ENCODE assay signal across 14 mouse cellular contexts in the genomic region with DNA sequence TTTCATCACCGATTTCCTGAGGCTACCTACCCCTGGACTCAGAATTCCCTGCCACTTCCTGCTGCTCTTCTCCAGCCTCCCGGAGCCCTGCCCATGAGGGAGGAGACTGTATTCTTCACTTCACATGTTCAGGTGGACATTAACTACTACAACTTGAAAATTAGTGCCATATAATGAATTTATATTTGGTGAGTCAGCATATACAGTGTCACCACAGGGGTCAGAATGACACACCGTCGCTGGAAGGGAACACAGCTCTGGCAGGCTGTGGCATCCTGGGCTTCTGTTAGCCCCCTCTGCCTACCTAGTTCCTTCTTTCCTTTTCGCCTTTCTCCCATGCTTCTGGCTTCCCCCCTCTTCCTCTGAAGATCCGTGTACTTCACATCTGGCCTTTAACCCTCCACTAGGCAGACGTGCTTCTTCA. TPM values are rescaled to one million over a fixed set of nuclear protein-coding genes. Genes with fewer than 3 reads are reported as not detected.
DNase-seq lines count a peak whose midpoint lies in the region; ATAC-seq and TF ChIP-seq lines count a peak whose summit lies in the region.
"Had no signal": no experiment of that assay in that cellular context is flagged by ENCODE, and none has a peak within 500 bp of the region (broad histone marks: within the 10 kb centered on the region; RNA-seq: fewer than 3 reads in every experiment).

No protein-coding gene starts in this region.

- peak overlapping the region; percentile 8; the same call in 1 of the 2 replicates for H3K4me3 ChIP-seq in kidney, adult 2 months (ENCODE audit: insufficient read depth, low read depth, low read length)
- H3K4me3 ChIP-seq in ES-E14 (ENCODE audit: insufficient read depth in 1 of 2, low read depth in 1 of 2, low read length in 2 of 2, poor library complexity in 1 of 2, severe bottlenecking in 1 of 2): no peak overlapping the region
- H3K4me3 ChIP-seq in liver, postnatal 0 days (ENCODE audit: low read depth, low read length): peak overlapping the region; percentile 40
- no peak overlapping the region for H3K4me3 ChIP-seq in midbrain, embryonic 16.5 days (ENCODE audit: low read depth, low read length)
- no peak overlapping the region for H3K4me3 ChIP-seq in hindbrain, postnatal 0 days (ENCODE audit: low read length)
- H3K4me3 ChIP-seq: embryonic facial prominence, embryonic 15.5 days; heart, embryonic 12.5 days; left cerebral cortex, adult 2 months; midbrain, embryonic 15.5 days; neural tube, embryonic 15.5 days had no signal

- H3K9me3 ChIP-seq in ES-E14 (ENCODE audit: control insufficient read depth, insufficient read depth, low read depth, low read length): no peaks in the 10 kb centered on the region
- H3K9me3 ChIP-seq in liver, postnatal 0 days (ENCODE audit: low read length): no peaks in the 10 kb centered on the region
- no peaks in the 10 kb centered on the region for H3K9me3 ChIP-seq in midbrain, embryonic 16.5 days (replicated peaks; ENCODE audit: control insufficient read depth, low read length, poor library complexity, severe bottlenecking)
- no peaks in the 10 kb centered on the region for H3K9me3 ChIP-seq in hindbrain, postnatal 0 days (ENCODE audit: low read length)
- H3K9me3 ChIP-seq: embryonic facial prominence, embryonic 15.5 days; heart, embryonic 12.5 days; midbrain, embryonic 15.5 days; neural tube, embryonic 15.5 days had no signal

- no peak for TF ChIP-seq POLR2A in kidney, adult 2 months (IDR thresholded peaks at IDR 0.05; ENCODE audit: low read depth, low read length)

- in situ Hi-C loops in ES-E14 (cut with MboI; ENCODE audit: low sequenced_read_pairs in 2 of 2, unreplicated experiment in 2 of 2): no loop called here

- H3K4me1 ChIP-seq in kidney, adult 2 months (ENCODE audit: control insufficient read depth, insufficient read depth, low read length): peaks cover 52% of the 10 kb centered on the region
- peaks cover 0 to 1% of the 10 kb centered on the region in 2 experiments; a peak in 1 of 4 replicates for H3K4me1 ChIP-seq in ES-E14 (ENCODE audit: control insufficient read depth in 2 of 2, insufficient read depth in 2 of 2, low read length in 2 of 2, poor library complexity in 1 of 2)
- peaks cover 29% of the 10 kb centered on the region for H3K4me1 ChIP-seq in liver, postnatal 0 days (ENCODE audit: insufficient read depth)
- H3K4me1 ChIP-seq in midbrain, embryonic 16.5 days (ENCODE audit: control insufficient read depth, insufficient read depth, low read length): no peaks in the 10 kb centered on the region
- 0 out of 2 replicates have a peak, but pooled peaks cover 7% of the 10 kb centered on the region for H3K4me1 ChIP-seq in hindbrain, postnatal 0 days (ENCODE audit: insufficient read depth, low read length)
- H3K4me1 ChIP-seq: midbrain, embryonic 15.5 days had no signal

- H3K27me3 ChIP-seq in kidney, adult 2 months (replicated peaks; ENCODE audit: control insufficient read depth, insufficient read depth, low read length): no peaks in the 10 kb centered on the region
- H3K27me3 ChIP-seq in liver, postnatal 0 days (ENCODE audit: insufficient read depth, low read length): no peaks in the 10 kb centered on the region
- H3K27me3 ChIP-seq in midbrain, embryonic 16.5 days (ENCODE audit: control insufficient read depth, insufficient read depth, low read depth, low read length): no peaks in the 10 kb centered on the region
- no peaks in the 10 kb centered on the region for H3K27me3 ChIP-seq in hindbrain, postnatal 0 days (ENCODE audit: insufficient read depth, low read length)
- H3K27me3 ChIP-seq: embryonic facial prominence, embryonic 15.5 days; heart, embryonic 12.5 days; midbrain, embryonic 15.5 days; neural tube, embryonic 15.5 days had no signal

- H3K9ac ChIP-seq in ES-E14 (ENCODE audit: insufficient read depth, low read depth, low read length, poor library complexity, severe bottlenecking): peak overlapping the region; percentile 52; the same call in 1 of the 2 replicates
- peak overlapping the region; percentile 58 for H3K9ac ChIP-seq in liver, postnatal 0 days (replicated peaks)
- no peak overlapping the region for H3K9ac ChIP-seq in midbrain, embryonic 16.5 days (ENCODE audit: low read depth, low read length)
- no peak overlapping the region for H3K9ac ChIP-seq in hindbrain, postnatal 0 days (replicated peaks; ENCODE audit: low read length)
- H3K9ac ChIP-seq: embryonic facial prominence, embryonic 15.5 days; midbrain, embryonic 15.5 days; neural tube, embryonic 15.5 days had no signal

- WGBS in kidney, adult 2 months: 29% methylated on average over 7 of the region's 7 CpGs
- 38% methylated on average over 7 of the region's 7 CpGs for WGBS in liver, postnatal 0 days (ENCODE audit: insufficient replicate concordance)
- 78% methylated on average over 7 of the region's 7 CpGs for WGBS in midbrain, embryonic 16.5 days
- WGBS in hindbrain, postnatal 0 days: 68% methylated on average over 7 of the region's 7 CpGs

- peak overlapping the region; percentile 83 for H3K27ac ChIP-seq in kidney, adult 2 months (ENCODE audit: insufficient read depth, low read depth, low read length)
- H3K27ac ChIP-seq in ES-E14 (ENCODE audit: insufficient read depth, low read depth, low read length, poor library complexity, severe bottlenecking): no peak overlapping the region
- H3K27ac ChIP-seq in liver, postnatal 0 days (ENCODE audit: low read depth): peak overlapping the region; percentile 96
- H3K27ac ChIP-seq in midbrain, embryonic 16.5 days (ENCODE audit: low read length): no peak overlapping the region
- no peak overlapping the region for H3K27ac ChIP-seq in hindbrain, postnatal 0 days
- H3K27ac ChIP-seq: left cerebral cortex, adult 2 months; midbrain, embryonic 15.5 days; neural tube, embryonic 15.5 days had no signal

- peak overlapping the region; percentile 70 for H3K4me2 ChIP-seq in liver, postnatal 0 days (ENCODE audit: low read depth, low read length)
- no peak overlapping the region for H3K4me2 ChIP-seq in midbrain, embryonic 16.5 days (ENCODE audit: low read length)
- no peak overlapping the region for H3K4me2 ChIP-seq in hindbrain, postnatal 0 days (ENCODE audit: low read depth, low read length)
- H3K4me2 ChIP-seq: embryonic facial prominence, embryonic 15.5 days; midbrain, embryonic 15.5 days; neural tube, embryonic 15.5 days had no signal

- H3K36me3 ChIP-seq in kidney, adult 2 months (ENCODE audit: control insufficient read depth, insufficient read depth, low read length): no peaks in the 10 kb centered on the region
- H3K36me3 ChIP-seq in ES-E14 (ENCODE audit: control insufficient read depth, insufficient read depth, low read length, poor library complexity, severe bottlenecking): no peaks in the 10 kb centered on the region
- no peaks in the 10 kb centered on the region for H3K36me3 ChIP-seq in liver, postnatal 0 days (replicated peaks; ENCODE audit: insufficient read depth, low read length)
- no peaks in the 10 kb centered on the region for H3K36me3 ChIP-seq in midbrain, embryonic 16.5 days (ENCODE audit: control insufficient read depth, insufficient read depth, low read length)
- no peaks in the 10 kb centered on the region for H3K36me3 ChIP-seq in hindbrain, postnatal 0 days (ENCODE audit: insufficient read depth, low read length)
- H3K36me3 ChIP-seq: embryonic facial prominence, embryonic 15.5 days; heart, embryonic 12.5 days; midbrain, embryonic 15.5 days; neural tube, embryonic 15.5 days had no signal

- peak; percentile 56 for ATAC-seq in liver, postnatal 0 days
- no peak for ATAC-seq in midbrain, embryonic 16.5 days
- ATAC-seq in hindbrain, postnatal 0 days: no peak
- ATAC-seq: midbrain, embryonic 15.5 days had no signal

- TF ChIP-seq CTCF in kidney, adult 2 months (conservative IDR thresholded peaks at IDR 0.05; ENCODE audit: insufficient read depth, insufficient read length, low read depth, low read length): no peak
- no peak for TF ChIP-seq CTCF in liver, postnatal 0 days (IDR thresholded peaks at IDR 0.05; ENCODE audit: low read depth)
- TF ChIP-seq CTCF in hindbrain, postnatal 0 days (IDR thresholded peaks at IDR 0.05; ENCODE audit: low read depth): no peak

- DNase-seq in kidney, adult 2 months: peak; percentile 59
- no peak for DNase-seq in kidney, adult 9 months
- DNase-seq in 3T3-L1 (ENCODE audit: low read depth, low spot score): peak; percentile 22
- DNase-seq in ES-E14 (ENCODE audit: low read depth, low spot score): no peak
- no peak for DNase-seq in liver, postnatal 0 days
- no peak for DNase-seq in hindbrain, postnatal 0 days (ENCODE audit: low spot score)
- DNase-seq: right cerebral cortex, postnatal 14 days; thymus, adult 18-20 months had no signal

- no peak for TF ChIP-seq EP300 in liver, postnatal 0 days (IDR thresholded peaks at IDR 0.05; ENCODE audit: low read depth)

TF ChIP-seq in ES-E14, 5 proteins besides CTCF, POLR2A, EP300 and RAD21:
- TF ChIP-seq MAFK (IDR thresholded peaks at IDR 0.05; ENCODE audit: insufficient read depth, low read depth, low read length): peak; percentile 45
- no peak for TF ChIP-seq HCFC1 (IDR thresholded peaks at IDR 0.05; ENCODE audit: borderline replicate concordance, insufficient read depth, low read length)

RNA-seq across cellular contexts. Expression of a gene that starts 50.5 kb away (rescaled TPM):
- 12.4 and 14.9 TPM in 2 replicates for polyA plus RNA-seq in kidney, adult 2 months (2012; rRNA removed)
- total RNA-seq in ES-E14 (2012; rRNA removed): 53.2 and 65.9 TPM in 2 replicates
- 9.8 and 13.4 TPM in 2 replicates for polyA plus RNA-seq in liver, postnatal 0 days (2015; fragmentation: Nextera tagmentation; extraction: Ambion mirVana)
- polyA plus RNA-seq in midbrain, embryonic 16.5 days (2015; fragmentation: Nextera tagmentation; extraction: Ambion mirVana): 26.3 and 28.2 TPM in 2 replicates
- 32.6 and 33.8 TPM in 2 replicates for total RNA-seq in hindbrain, postnatal 0 days (2014; rRNA removed)
- 29.9 and 33.2 TPM in 2 replicates for polyA plus RNA-seq in hindbrain, postnatal 0 days (2015; fragmentation: Nextera tagmentation; extraction: Ambion mirVana)

Comparison
In these comparisons a context has a peak if more than half of its experiments do, and no peak if none do; other contexts are left out.
1. DNase-seq: peak in kidney, adult 2 months (single experiment) and 3T3-L1 (single experiment); none in kidney, adult 9 months (single experiment), ES-E14 (single experiment), liver, postnatal 0 days (single experiment) and hindbrain, postnatal 0 days (single experiment).
2. H3K27ac ChIP-seq: peak in kidney, adult 2 months (single experiment) and liver, postnatal 0 days (single experiment); none in ES-E14 (single experiment), midbrain, embryonic 16.5 days (single experiment) and hindbrain, postnatal 0 days (single experiment).
3. H3K4me3 ChIP-seq: peak in kidney, adult 2 months (single experiment) and liver, postnatal 0 days (single experiment); none in ES-E14 (0 of 2), midbrain, embryonic 16.5 days (single experiment) and hindbrain, postnatal 0 days (single experiment).
4. H3K9ac ChIP-seq: peak in ES-E14 (single experiment) and liver, postnatal 0 days (single experiment); none in midbrain, embryonic 16.5 days (single experiment) and hindbrain, postnatal 0 days (single experiment).